Mouse (Mus musculus) left cerebral cortex, adult 11 months (tissue): ENCODE measurements at regions not wholly inside any gene's neighbourhood (a gene's known extent, or its start where the extent isn't known, plus 50 kb on each side); places are given as distances from the start of the nearest gene placed in this dataset.

Experiments used
- DNase-seq: peaks from one replicate; pipeline ENCODE4 v3.0.0; 2022; ENCODE audit warnings: low spot score

- DNase-seq = no peak
Measured at GRCm38 (mm10) chr14:99431697-99432096, 133.2 kb downstream of the Klf5 start.

GRCm38 (mm10) chr14:99434645-99435044, 136.2 kb downstream of the Klf5 start:
- no peak for DNase-seq

- DNase-seq = no peak
Measured at GRCm38 (mm10) chr14:99435512-99435911, 137.0 kb downstream of the Klf5 start.

- DNase-seq = no peak
Measured at GRCm38 (mm10) chr14:99436051-99436450, 137.6 kb downstream of the Klf5 start.

- DNase-seq = no peak
Measured at GRCm38 (mm10) chr14:99449112-99449511, 150.6 kb downstream of the Klf5 start.

GRCm38 (mm10) chr14:99449870-99450269, 151.4 kb downstream of the Klf5 start:
- no peak for DNase-seq

- no peak for DNase-seq
Measured at GRCm38 (mm10) chr14:99451110-99451795, 152.8 kb downstream of the Klf5 start.

GRCm38 (mm10) chr14:99453916-99454315, 155.4 kb downstream of the Klf5 start:
- peak; percentile 19 for DNase-seq

- DNase-seq = no peak
Measured at GRCm38 (mm10) chr14:99456555-99456954, 158.1 kb downstream of the Klf5 start.

GRCm38 (mm10) chr14:99457573-99457972, 159.1 kb downstream of the Klf5 start:
- DNase-seq = no peak

- no peak for DNase-seq
Measured at GRCm38 (mm10) chr14:99472111-99472510, 173.6 kb downstream of the Klf5 start.

- DNase-seq = no peak
Measured at GRCm38 (mm10) chr14:99475271-99475670, 176.8 kb downstream of the Klf5 start.

GRCm38 (mm10) chr14:99480325-99481077, 182.0 kb downstream of the Klf5 start:
- DNase-seq = no peak

GRCm38 (mm10) chr14:99487981-99488380, 189.5 kb downstream of the Klf5 start:
- no peak for DNase-seq

GRCm38 (mm10) chr14:99493197-99493596, 194.7 kb downstream of the Klf5 start:
- DNase-seq = no peak

- no peak for DNase-seq
Measured at GRCm38 (mm10) chr14:99493659-99494058, 195.2 kb downstream of the Klf5 start.

GRCm38 (mm10) chr14:99499502-99500266, 201.2 kb downstream of the Klf5 start:
- no peak for DNase-seq

- no peak for DNase-seq
Measured at GRCm38 (mm10) chr14:99504909-99505308, 206.4 kb downstream of the Klf5 start.

GRCm38 (mm10) chr14:99509696-99510536, 211.4 kb downstream of the Klf5 start:
- no peak for DNase-seq

- DNase-seq = no peak
Measured at GRCm38 (mm10) chr14:99515474-99515873, 217.0 kb downstream of the Klf5 start.

GRCm38 (mm10) chr14:99516703-99517102, 218.2 kb downstream of the Klf5 start:
- no peak for DNase-seq

GRCm38 (mm10) chr14:99520343-99520742, 221.9 kb downstream of the Klf5 start:
- no peak for DNase-seq
